Mouse (Mus musculus) hindlimb bud, embryonic 11.5 days (tissue): ENCODE data around the gene Slc16a12.
A peak's percentile ranks its signal among the peaks of the same experiment; 100 is the strongest.

Experiments used
- DNase-seq: peaks from one replicate; pipeline ENCODE4 v3.0.0-alpha.2; 2012; ENCODE audit warnings: low read depth, low spot score; ENCODE audit errors: extremely low spot score

Gene Slc16a12

DNA sequence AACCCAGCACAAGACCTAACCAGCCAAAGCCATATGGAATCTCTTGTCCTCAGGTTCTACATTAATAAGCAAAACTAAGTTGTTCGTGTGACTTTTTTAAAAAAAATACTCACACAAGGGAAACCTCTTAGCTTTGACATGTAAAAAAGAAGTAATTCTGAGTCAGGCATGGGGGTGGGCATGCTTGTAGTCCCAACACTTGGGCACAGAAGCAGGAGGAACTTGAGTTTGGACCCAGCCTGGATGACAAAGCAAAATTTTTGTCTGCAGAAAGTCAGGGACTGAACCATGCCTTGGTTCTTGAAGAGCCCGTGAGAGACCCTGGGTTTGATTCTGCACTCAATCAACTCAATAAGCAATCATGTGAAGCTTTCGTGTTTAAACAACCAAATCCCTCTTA lies 17.6 kb downstream of the Slc16a12 start:
- no peak for DNase-seq

GRCm38 (mm10) chr19:34726254-34726962 lies 20.7 kb downstream of the Slc16a12 start:
- no peak for DNase-seq

GRCm38 (mm10) chr19:34725418-34725817 lies 21.7 kb downstream of the Slc16a12 start:
- no peak for DNase-seq

DNA sequence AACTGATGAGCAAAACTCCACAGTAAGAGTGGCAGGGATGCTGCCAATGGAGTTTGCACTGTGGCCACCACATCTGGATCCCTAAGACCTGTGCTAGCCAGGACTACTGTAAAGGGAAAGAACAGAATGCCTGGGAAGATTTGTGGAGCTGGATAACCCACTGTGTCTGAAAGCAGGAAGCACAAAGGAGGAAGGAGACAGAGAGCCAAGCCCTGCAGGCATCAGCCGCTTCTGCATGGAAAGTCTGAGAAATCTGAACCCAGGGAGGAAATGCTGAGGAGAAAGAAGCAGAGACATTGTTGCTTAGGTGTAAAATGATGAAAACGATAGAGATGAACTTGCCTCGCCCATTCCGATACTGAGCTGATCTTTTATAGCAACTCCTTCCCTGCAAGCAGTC lies 22.5 kb downstream of the Slc16a12 start:
- no peak for DNase-seq

- DNase-seq: no peak
Observed at GRCm38 (mm10) chr19:34722541-34722940, 24.5 kb downstream of the Slc16a12 start.

DNA sequence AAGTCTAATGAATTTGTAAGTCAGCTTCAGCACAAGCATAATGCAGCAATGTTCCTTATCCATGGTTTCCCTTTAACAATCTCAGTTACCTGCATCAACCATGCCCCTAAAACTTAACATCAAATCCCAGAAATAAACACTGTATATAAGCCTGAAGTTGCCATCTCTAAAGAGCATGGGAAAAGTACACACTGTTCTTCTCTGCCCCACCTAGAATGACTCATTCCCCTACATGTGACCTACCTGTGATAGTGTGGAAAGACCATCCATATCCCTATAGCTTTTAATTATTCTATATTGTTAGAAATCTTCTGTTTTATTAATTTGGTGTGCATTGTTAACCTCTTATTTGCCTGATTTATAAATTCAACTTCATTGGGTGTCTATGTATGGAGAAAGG lies 27.0 kb downstream of the Slc16a12 start:
- DNase-seq: no peak

DNA sequence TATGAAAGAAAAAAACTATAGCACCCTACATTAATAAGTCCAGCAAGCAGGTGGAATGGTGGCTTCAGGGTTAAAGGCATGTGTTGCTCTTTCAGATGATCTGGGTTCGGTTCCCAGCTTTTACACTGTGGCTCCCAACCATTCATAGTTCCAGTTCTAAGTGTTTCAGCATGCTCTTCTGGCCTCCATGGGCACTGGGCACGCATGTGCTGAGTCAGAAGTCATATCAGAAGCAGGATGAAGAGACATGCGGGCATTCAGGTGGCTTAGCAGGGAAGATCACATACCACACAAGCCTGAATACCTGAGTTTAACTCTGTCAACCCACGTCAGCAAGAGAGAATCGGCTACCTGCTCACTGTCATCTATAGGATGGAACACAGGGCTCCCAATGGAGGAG lies 28.1 kb downstream of the Slc16a12 start:
- DNase-seq: no peak

DNA sequence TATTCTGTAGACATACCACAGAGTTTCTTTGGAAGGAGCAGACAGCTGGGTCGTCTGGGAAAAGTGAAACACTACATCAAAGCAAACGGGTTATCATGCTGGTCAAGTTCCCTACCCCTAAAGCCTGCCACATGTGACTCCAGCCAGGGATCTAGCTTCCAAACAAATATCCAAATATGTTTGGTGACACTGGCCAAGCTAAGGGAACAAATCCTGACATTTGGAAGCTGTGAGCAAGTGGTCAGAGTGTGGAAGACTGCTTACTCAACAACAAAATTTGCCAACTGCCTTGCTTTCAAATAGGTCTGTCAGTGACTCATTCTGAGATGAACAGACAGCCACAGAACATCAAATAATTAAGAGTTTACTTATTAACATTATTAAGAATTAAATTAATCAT lies 28.6 kb downstream of the Slc16a12 start:
- DNase-seq: no peak

DNA sequence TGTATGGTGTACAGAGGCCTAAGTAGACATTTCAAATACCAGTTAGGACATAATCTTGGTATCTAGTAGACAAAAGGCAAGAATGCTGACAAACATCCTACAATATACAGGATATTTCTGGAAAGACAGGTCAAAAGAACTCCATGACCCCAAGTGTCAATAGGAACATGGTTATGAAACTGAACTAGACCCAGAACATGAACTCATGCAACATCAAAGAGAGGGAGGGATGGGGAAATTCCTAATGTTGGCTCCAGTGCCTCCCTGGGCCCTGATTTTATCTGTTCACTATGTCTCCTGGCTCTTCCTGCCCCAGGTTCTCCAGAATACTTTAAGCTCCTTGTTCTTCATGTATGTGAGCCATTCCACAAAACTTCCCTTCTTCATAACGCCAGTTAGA lies 31.2 kb downstream of the Slc16a12 start:
- no peak for DNase-seq

DNA sequence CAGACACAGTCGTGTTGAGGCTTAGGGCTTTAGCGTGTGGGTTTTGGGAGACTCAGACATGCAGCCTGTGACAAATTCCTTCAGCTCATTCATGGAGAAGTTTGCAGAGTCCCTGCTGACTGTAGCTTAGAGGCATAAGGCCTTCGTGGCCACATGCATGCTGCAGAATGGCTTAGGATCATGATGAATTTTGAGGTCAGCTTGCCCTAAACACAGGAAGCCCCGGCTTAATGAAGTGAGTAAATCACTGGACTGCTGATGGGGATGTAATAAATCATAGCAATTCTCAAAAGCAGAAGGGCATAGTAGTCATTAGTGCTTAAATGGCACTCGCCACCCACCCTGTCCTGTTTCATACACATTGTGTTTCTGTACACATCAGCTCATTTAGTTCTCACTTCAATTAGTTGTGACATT lies 32.8 kb downstream of the Slc16a12 start:
- DNase-seq: peak; percentile 81

- no peak for DNase-seq
Observed at GRCm38 (mm10) chr19:34712050-34712449, 35.0 kb downstream of the Slc16a12 start.

- no peak for DNase-seq
Observed at GRCm38 (mm10) chr19:34708221-34708620, 38.9 kb downstream of the Slc16a12 start.

GRCm38 (mm10) chr19:34707571-34707970 lies 39.5 kb downstream of the Slc16a12 start:
- no peak for DNase-seq

DNA sequence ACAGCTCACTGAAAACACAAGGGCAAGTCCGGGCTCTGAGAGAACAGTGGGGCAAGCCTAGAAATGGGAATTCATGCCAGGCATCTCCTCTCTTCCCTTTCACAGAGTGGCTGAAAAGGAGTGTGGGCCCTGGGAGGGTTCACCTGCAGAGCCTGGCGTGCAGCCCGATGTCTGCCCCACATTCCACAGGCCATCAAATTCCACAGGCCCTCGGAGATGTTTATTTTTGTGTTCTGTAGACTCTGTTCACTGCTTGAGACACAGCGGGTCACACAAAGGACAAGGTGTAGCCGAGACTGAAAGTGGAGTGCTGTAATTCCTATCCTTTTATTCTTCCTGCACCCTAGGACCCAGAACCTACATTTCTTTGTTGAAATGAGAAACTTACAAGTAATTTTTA lies 40.8 kb downstream of the Slc16a12 start:
- no peak for DNase-seq

DNA sequence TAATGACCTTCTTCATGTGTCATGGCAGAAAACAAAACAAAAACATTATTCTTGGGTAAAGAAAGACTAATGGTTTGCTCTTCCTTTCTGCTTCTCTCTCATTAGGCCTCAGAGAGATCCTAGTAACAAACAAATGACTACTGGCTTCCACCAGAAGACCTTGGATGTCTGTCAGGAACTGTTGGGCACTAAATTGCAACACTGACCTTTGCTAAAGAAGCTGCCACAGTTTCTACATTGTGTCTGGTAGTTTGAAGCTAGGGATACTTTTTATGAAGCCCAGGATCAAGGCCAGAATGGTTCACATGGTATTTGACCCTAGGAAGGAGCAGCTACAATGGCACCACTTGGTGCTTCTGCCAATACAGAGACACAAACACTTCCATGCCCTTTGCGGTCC lies 41.9 kb downstream of the Slc16a12 start:
- no peak for DNase-seq

- DNase-seq: no peak
Observed at GRCm38 (mm10) chr19:34699300-34699699, 47.8 kb downstream of the Slc16a12 start.

DNA sequence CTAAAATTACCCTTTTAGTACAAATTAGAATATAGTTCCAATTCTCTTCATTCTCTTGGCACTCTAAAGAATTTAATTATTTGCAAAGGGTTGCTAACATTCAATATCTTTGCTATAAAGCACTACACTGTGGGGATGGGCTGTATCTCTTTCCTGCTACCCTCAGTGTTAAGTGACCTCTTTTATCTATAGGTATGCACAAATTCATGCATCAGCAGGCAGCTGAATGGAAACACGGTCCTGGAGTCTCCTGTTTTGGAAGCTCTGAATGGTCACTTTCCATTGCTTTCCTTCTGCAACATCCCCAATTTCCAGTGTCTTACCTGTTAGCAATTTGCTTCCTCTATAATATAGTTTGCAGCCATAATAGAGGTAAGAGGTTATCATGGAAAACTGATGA lies 48.2 kb downstream of the Slc16a12 start:
- DNase-seq: no peak

DNA sequence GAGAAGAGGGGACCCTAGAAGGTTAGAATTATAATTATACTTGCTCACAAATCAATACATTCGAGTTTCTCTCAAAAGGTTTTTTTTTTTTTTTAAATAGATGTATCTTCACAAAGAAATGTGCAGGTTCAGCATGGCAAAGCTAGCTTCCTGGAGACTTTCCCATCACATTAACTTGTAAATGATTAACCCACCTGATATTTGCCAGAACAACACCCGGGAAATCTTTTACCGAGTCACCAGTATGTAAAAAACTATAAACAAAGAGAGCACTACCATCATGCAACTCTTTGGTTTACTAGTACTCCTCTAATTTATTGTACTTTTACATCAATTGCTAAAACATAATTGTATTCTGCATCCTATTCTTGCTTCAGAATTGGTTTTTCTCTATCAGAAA lies 48.7 kb downstream of the Slc16a12 start:
- DNase-seq: no peak

- no peak for DNase-seq
Observed at GRCm38 (mm10) chr19:34697461-34697860, 49.6 kb downstream of the Slc16a12 start.

GRCm38 (mm10) chr19:34696352-34696986 lies 50.6 kb downstream of the Slc16a12 start:
- DNase-seq: no peak

DNA sequence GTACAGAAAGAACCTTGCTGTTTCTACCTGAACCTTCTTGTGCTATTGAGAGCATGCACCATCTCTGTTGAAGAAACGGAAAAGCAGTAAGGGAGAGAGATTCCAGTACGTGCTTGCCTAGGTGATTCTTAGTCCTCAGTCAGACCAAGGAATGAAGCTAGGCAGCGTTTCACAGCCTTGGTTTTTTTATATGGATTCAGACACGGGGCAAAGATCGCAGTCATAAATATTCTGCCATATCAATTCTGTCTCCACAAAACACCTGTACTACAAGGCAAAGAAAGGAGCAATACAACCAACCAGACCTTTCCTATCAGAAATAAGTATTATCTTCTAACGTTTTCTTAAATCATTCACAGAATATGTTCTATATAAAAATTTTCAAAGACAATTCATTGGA lies 55.7 kb downstream of the Slc16a12 start:
- no peak for DNase-seq

GRCm38 (mm10) chr19:34685530-34685929 lies 61.6 kb downstream of the Slc16a12 start:
- no peak for DNase-seq

DNA sequence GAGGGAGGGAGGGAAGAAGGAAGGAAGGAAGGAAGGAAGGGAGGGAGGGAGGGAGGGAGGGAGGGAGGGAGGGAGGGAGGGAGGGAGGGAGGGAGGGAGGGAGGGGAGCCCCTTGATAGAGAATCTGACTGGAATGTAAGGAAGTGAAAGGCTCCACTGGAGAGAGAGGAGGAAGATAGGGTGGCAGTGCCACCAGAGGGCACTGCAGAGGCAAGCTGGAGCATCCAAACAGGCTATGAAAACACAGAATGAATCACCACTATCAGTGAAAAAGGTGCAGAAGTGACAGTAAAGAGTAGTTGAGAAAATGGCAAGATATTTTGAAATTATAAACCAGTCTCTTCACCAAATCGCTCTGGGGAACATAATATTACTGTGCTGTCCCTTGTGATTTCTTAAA lies 62.2 kb downstream of the Slc16a12 start:
- DNase-seq: no peak
